Mouse (Mus musculus): ENCODE measurements around the gene Usmg5. TPM values are rescaled to one million over a fixed set of nuclear protein-coding genes. Genes with fewer than 3 reads are reported as not detected.

Usmg5 gene
- polyA plus RNA-seq, 1 experiment from 2014 or later, result 1,638 TPM

GRCm38 (mm10) chr19:47128835-47129234, 38.4 kb upstream of the Usmg5 start:
- no peaks in the 10 kb centered on the region for H3K9me3 ChIP-seq (ENCODE audit: control insufficient read depth, low read length)
- H3K4me1 ChIP-seq (ENCODE audit: control insufficient read depth, insufficient read depth, low read length), result no peaks in the 10 kb centered on the region
- no peak overlapping the region for H3K4me3 ChIP-seq (ENCODE audit: low read depth, low read length)
- H3K9ac ChIP-seq (replicated peaks; ENCODE audit: low read depth, low read length), result no peak overlapping the region
- 97% methylated on average over 11 of the region's 11 CpGs for WGBS
- peaks cover 61% of the 10 kb centered on the region for H3K36me3 ChIP-seq (ENCODE audit: control insufficient read depth, insufficient read depth, low read length)
- H3K27me3 ChIP-seq (ENCODE audit: control insufficient read depth, insufficient read depth, low read length), result no peaks in the 10 kb centered on the region
- no peak overlapping the region for H3K27ac ChIP-seq (ENCODE audit: low read depth, low read length)
- ATAC-seq (ENCODE audit: low read depth), result no peak
- H3K4me2 ChIP-seq (ENCODE audit: low read depth, low read length), result no peak overlapping the region

DNA sequence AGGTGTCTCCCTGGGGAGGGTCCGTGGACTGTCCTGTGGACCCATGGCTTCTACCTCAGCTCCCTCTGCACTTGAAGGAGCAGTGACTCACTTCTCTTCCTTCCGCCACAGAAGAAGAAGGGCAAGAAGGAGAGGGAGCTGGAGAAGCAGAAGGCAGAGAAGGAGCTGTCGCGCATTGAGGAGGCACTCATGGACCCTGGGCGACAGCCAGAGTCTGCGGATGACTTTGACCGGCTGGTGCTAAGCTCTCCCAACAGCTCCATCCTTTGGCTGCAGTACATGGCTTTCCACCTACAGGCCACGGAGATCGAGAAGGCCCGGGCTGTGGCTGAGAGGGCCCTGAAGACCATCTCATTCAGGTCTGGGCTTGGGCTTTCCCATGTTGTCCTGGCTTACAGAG, 37.7 kb upstream of the Usmg5 start:
- no peak overlapping the region for H3K4me2 ChIP-seq (ENCODE audit: low read depth, low read length)
- 95% methylated on average over 10 of the region's 10 CpGs for WGBS
- peaks cover 61% of the 10 kb centered on the region for H3K36me3 ChIP-seq (ENCODE audit: control insufficient read depth, insufficient read depth, low read length)
- H3K4me1 ChIP-seq (ENCODE audit: control insufficient read depth, insufficient read depth, low read length), result no peaks in the 10 kb centered on the region
- H3K4me3 ChIP-seq (ENCODE audit: low read depth, low read length), result no peak overlapping the region
- no peaks in the 10 kb centered on the region for H3K9me3 ChIP-seq (ENCODE audit: control insufficient read depth, low read length)
- no peaks in the 10 kb centered on the region for H3K27me3 ChIP-seq (ENCODE audit: control insufficient read depth, insufficient read depth, low read length)
- ATAC-seq (ENCODE audit: low read depth), result no peak
- H3K9ac ChIP-seq (replicated peaks; ENCODE audit: low read depth, low read length), result no peak overlapping the region
- H3K27ac ChIP-seq (ENCODE audit: low read depth, low read length), result no peak overlapping the region

DNA sequence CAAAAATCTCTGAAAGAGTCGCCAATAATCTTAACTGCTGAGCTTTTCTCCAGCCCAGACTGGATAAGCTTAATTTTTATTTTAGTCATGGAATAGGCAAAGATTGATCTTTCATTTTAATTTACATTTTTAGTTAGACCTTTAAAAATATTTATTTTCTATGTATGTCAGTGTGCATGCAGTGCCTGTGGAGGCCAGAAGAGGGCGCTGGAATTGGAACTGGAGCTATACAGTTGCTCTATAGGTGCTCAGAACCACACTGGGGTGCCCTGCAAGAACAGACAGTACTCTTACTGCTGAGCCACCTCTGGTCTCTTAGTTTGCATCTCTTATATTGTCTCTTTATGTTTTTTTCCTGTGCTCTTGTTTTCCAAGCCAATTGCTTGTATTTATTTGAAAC, 32.4 kb upstream of the Usmg5 start:
- Histone ChIP-seq H3K4me2 (ENCODE audit: low read depth, low read length) (no peak overlapping the region), H3K27ac (ENCODE audit: low read depth, low read length) (no peak overlapping the region), H3K36me3 (ENCODE audit: control insufficient read depth, insufficient read depth, low read length) (peaks cover 36% of the 10 kb centered on the region), H3K4me1 (ENCODE audit: control insufficient read depth, insufficient read depth, low read length) (no peaks in the 10 kb centered on the region), H3K9me3 (ENCODE audit: control insufficient read depth, low read length) (no peaks in the 10 kb centered on the region), H3K9ac (replicated peaks; ENCODE audit: low read depth, low read length) (no peak overlapping the region), H3K27me3 (ENCODE audit: control insufficient read depth, insufficient read depth, low read length) (no peaks in the 10 kb centered on the region), H3K4me3 (ENCODE audit: low read depth, low read length) (no peak overlapping the region)
- WGBS, result 27% methylated on average over 2 of the region's 2 CpGs
- no peak for ATAC-seq (ENCODE audit: low read depth)

- H3K9me3 ChIP-seq (ENCODE audit: control insufficient read depth, low read length), result no peaks in the 10 kb centered on the region
- no peaks in the 10 kb centered on the region for H3K27me3 ChIP-seq (ENCODE audit: control insufficient read depth, insufficient read depth, low read length)
- H3K36me3 ChIP-seq (ENCODE audit: control insufficient read depth, insufficient read depth, low read length), result peaks cover 30% of the 10 kb centered on the region
- WGBS, result 39% methylated on average over 4 of the region's 4 CpGs
- H3K9ac ChIP-seq (replicated peaks; ENCODE audit: low read depth, low read length), result no peak overlapping the region
- ATAC-seq (ENCODE audit: low read depth), result no peak
- no peak overlapping the region for H3K4me3 ChIP-seq (ENCODE audit: low read depth, low read length)
- H3K27ac ChIP-seq (ENCODE audit: low read depth, low read length), result no peak overlapping the region
- no peak overlapping the region for H3K4me2 ChIP-seq (ENCODE audit: low read depth, low read length)
- no peaks in the 10 kb centered on the region for H3K4me1 ChIP-seq (ENCODE audit: control insufficient read depth, insufficient read depth, low read length)
Observed at GRCm38 (mm10) chr19:47121054-47121453, 30.6 kb upstream of the Usmg5 start.

DNA sequence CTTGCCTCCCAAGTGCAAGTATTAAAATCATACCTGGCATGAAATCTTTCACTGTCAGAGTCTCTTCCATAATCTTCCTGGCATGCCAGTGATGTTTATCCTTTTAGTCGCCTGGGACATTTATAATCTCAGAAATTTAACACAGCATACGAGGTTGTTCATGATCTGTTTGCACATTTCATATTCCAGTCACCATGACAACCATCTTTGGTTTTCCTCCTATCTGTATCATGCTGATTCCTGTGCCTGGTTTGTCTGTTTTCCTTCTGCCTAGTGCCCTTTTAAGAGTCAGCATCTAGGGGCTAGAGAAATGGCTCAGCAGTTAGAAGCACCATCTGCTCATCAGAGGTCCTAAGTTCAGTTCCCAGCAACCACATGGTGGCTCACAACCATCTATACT, 28.2 kb upstream of the Usmg5 start:
- H3K36me3 ChIP-seq (ENCODE audit: control insufficient read depth, insufficient read depth, low read length), result peaks cover 27% of the 10 kb centered on the region
- 93% methylated on average over 2 of the region's 2 CpGs for WGBS
- H3K4me1 ChIP-seq (ENCODE audit: control insufficient read depth, insufficient read depth, low read length), result no peaks in the 10 kb centered on the region
- H3K9me3 ChIP-seq (ENCODE audit: control insufficient read depth, low read length), result no peaks in the 10 kb centered on the region
- H3K4me3 ChIP-seq (ENCODE audit: low read depth, low read length), result no peak overlapping the region
- H3K4me2 ChIP-seq (ENCODE audit: low read depth, low read length), result no peak overlapping the region
- H3K9ac ChIP-seq (replicated peaks; ENCODE audit: low read depth, low read length), result no peak overlapping the region
- no peak overlapping the region for H3K27ac ChIP-seq (ENCODE audit: low read depth, low read length)
- no peak for ATAC-seq (ENCODE audit: low read depth)
- no peaks in the 10 kb centered on the region for H3K27me3 ChIP-seq (ENCODE audit: control insufficient read depth, insufficient read depth, low read length)

GRCm38 (mm10) chr19:47104641-47105271, 14.3 kb upstream of the Usmg5 start:
- ATAC-seq (ENCODE audit: low read depth), result no peak
- H3K27ac ChIP-seq (ENCODE audit: low read depth, low read length), result no peak overlapping the region
- H3K4me2 ChIP-seq (ENCODE audit: low read depth, low read length), result no peak overlapping the region
- WGBS, result 93% methylated on average over 9 of the region's 9 CpGs
- no peaks in the 10 kb centered on the region for H3K4me1 ChIP-seq (ENCODE audit: control insufficient read depth, insufficient read depth, low read length)
- no peaks in the 10 kb centered on the region for H3K27me3 ChIP-seq (ENCODE audit: control insufficient read depth, insufficient read depth, low read length)
- peaks cover 80% of the 10 kb centered on the region for H3K36me3 ChIP-seq (ENCODE audit: control insufficient read depth, insufficient read depth, low read length)
- H3K9ac ChIP-seq (replicated peaks; ENCODE audit: low read depth, low read length), result no peak overlapping the region
- H3K9me3 ChIP-seq (ENCODE audit: control insufficient read depth, low read length), result no peaks in the 10 kb centered on the region
- no peak overlapping the region for H3K4me3 ChIP-seq (ENCODE audit: low read depth, low read length)

DNA sequence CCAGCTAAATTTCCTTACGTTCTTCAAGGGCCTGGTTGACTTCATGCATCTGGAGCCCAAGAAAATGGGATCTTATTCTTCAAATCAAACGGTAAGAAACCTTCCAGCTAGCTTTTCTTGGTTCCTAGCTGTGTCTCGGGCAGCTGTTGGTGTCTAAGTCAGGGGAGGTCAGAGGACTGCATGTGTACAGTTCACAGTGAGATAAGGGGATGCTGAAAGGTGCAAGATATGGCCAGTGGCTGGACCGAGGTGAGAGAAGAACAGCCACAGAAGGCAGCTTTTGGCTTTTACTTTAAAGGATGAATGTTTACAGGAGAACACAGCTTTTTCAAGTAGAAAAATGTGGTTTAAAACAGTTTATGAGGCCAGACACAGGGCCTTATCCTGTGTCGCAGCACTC, 10.6 kb upstream of the Usmg5 start:
- ATAC-seq (ENCODE audit: low read depth), result no peak
- Histone ChIP-seq H3K9ac (replicated peaks; ENCODE audit: low read depth, low read length) (no peak overlapping the region), H3K4me1 (ENCODE audit: control insufficient read depth, insufficient read depth, low read length) (no peaks in the 10 kb centered on the region), H3K4me2 (ENCODE audit: low read depth, low read length) (no peak overlapping the region), H3K9me3 (ENCODE audit: control insufficient read depth, low read length) (no peaks in the 10 kb centered on the region), H3K27ac (ENCODE audit: low read depth, low read length) (no peak overlapping the region), H3K27me3 (ENCODE audit: control insufficient read depth, insufficient read depth, low read length) (no peaks in the 10 kb centered on the region), H3K36me3 (ENCODE audit: control insufficient read depth, insufficient read depth, low read length) (peaks cover 75% of the 10 kb centered on the region), H3K4me3 (ENCODE audit: low read depth, low read length) (no peak overlapping the region)
- 98% methylated on average over 5 of the region's 5 CpGs for WGBS

DNA sequence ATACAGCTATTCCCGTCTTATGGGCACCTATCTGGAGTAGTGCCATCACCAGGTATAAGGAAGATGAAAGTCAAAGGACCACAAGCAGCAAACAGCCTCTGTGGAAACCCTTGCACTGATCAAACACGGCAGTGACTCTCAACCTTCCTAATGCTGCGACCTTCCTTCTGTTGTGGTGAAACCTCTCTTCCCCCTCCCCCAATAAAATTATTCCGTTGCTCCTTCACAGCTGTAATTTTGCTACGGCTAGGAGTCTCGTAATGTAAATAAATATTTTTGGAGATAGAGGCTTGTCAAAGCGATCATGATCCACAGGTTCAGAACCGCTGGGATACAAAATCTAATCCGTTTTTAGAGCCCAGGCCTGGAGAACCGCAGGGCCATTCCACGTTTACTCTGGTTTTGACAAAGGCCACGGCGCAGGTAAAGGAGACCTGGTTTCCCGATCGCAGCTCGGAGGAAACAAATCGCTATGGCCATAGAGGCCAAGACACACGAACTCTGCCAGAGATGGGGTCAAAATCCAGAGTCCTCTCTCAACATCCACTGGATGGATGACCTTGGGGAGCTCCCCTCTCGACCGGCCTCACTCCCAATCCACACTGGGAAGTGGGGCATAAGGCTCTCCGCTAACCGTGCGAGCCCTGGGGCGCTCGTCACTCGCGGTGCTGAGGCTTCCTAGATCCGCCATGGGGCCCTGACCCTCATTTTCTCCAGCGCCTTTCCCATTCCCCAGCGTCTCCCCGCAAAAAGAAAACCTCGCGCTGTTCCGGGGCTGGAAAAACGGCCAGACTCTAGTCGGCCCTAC, 525 bp downstream of the Usmg5 start:
- H3K27ac ChIP-seq (ENCODE audit: low read depth, low read length), result peak overlapping the region; percentile 83
- H3K4me2 ChIP-seq (ENCODE audit: low read depth, low read length), result peak overlapping the region; percentile 67
- peak; percentile 82 for ATAC-seq (ENCODE audit: low read depth)
- peaks cover 16% of the 10 kb centered on the region for H3K4me1 ChIP-seq (ENCODE audit: control insufficient read depth, insufficient read depth, low read length)
- no peaks in the 10 kb centered on the region for H3K9me3 ChIP-seq (ENCODE audit: control insufficient read depth, low read length)
- no peaks in the 10 kb centered on the region for H3K27me3 ChIP-seq (ENCODE audit: control insufficient read depth, insufficient read depth, low read length)
- H3K4me3 ChIP-seq (ENCODE audit: low read depth, low read length), result peak overlapping the region; percentile 94
- peaks cover 21% of the 10 kb centered on the region for H3K36me3 ChIP-seq (ENCODE audit: control insufficient read depth, insufficient read depth, low read length)
- WGBS, result 2% methylated on average over 36 of the region's 36 CpGs
- H3K9ac ChIP-seq (replicated peaks; ENCODE audit: low read depth, low read length), result peak overlapping the region; percentile 95

GRCm38 (mm10) chr19:47088226-47088625, 2.2 kb downstream of the Usmg5 start:
- ATAC-seq (ENCODE audit: low read depth), result no peak
- H3K27me3 ChIP-seq (ENCODE audit: control insufficient read depth, insufficient read depth, low read length), result no peaks in the 10 kb centered on the region
- H3K36me3 ChIP-seq (ENCODE audit: control insufficient read depth, insufficient read depth, low read length), result peaks cover 26% of the 10 kb centered on the region
- WGBS, result 89% methylated on average over 3 of the region's 3 CpGs
- no peaks in the 10 kb centered on the region for H3K9me3 ChIP-seq (ENCODE audit: control insufficient read depth, low read length)
- no peak overlapping the region for H3K27ac ChIP-seq (ENCODE audit: low read depth, low read length)
- no peak overlapping the region for H3K9ac ChIP-seq (replicated peaks; ENCODE audit: low read depth, low read length)
- no peak overlapping the region for H3K4me2 ChIP-seq (ENCODE audit: low read depth, low read length)
- peaks cover 16% of the 10 kb centered on the region for H3K4me1 ChIP-seq (ENCODE audit: control insufficient read depth, insufficient read depth, low read length)
- H3K4me3 ChIP-seq (ENCODE audit: low read depth, low read length), result no peak overlapping the region

Data from neural tube, embryonic 14.5 days (tissue).